Mouse (Mus musculus): ENCODE results near the gene Mrpl50. TPM values are rescaled to one million over a fixed set of nuclear protein-coding genes. Genes with fewer than 3 reads are reported as not detected.

Mrpl50 gene
- polyA plus RNA-seq (2014; fragmentation: Illumina TruSeq; extraction: RNeasy Lipid Tissue Mini Kit (QIAGEN cat#74804); ENCODE audit: low read depth, low replicate concordance) = 84.9 TPM

GRCm38 (mm10) chr4:49520572-49521340 is at the start of gene Mrpl50, which contains the start of gene Zfp189:
Mrpl50 (minus strand) TSS chr4:49521093.
Zfp189 (plus strand) TSS chr4:49521176.

GRCm38 (mm10) chr4:49549383-49549782 is 28.5 kb upstream of the Mrpl50 start, which contains the start of gene Aldob:
Aldob (minus strand) TSS chr4:49549546.

GRCm38 (mm10) chr4:49506386-49506785 is 14.5 kb downstream of the Mrpl50 start, which contains the start of gene Baat:
Baat (minus strand) TSS chr4:49506557.

GRCm38 (mm10) chr4:49473435-49474100 is 47.3 kb downstream of the Mrpl50 start, which contains the start of gene Acnat1:
Acnat1 (minus strand) TSS chr4:49473912.

Other genes starting within 250 kb of the Mrpl50 start
- gene Acnat2, start 112.9 kb downstream of the Mrpl50 start, polyA plus RNA-seq (2014; fragmentation: Illumina TruSeq; extraction: RNeasy Lipid Tissue Mini Kit (QIAGEN cat#74804); ENCODE audit: low read depth, low replicate concordance) = 95.7 TPM
- 68.9 TPM for gene Acnat1, start 47.2 kb downstream of the Mrpl50 start, polyA plus RNA-seq (2014; fragmentation: Illumina TruSeq; extraction: RNeasy Lipid Tissue Mini Kit (QIAGEN cat#74804); ENCODE audit: low read depth, low replicate concordance)
- 510 TPM for gene Baat, start 14.5 kb downstream of the Mrpl50 start, polyA plus RNA-seq (2014; fragmentation: Illumina TruSeq; extraction: RNeasy Lipid Tissue Mini Kit (QIAGEN cat#74804); ENCODE audit: low read depth, low replicate concordance)
- gene Zfp189, start 83 bp upstream of the Mrpl50 start, polyA plus RNA-seq (2014; fragmentation: Illumina TruSeq; extraction: RNeasy Lipid Tissue Mini Kit (QIAGEN cat#74804); ENCODE audit: low read depth, low replicate concordance) = 9.6 TPM
- 3,868 TPM for gene Aldob, start 28.5 kb upstream of the Mrpl50 start, polyA plus RNA-seq (2014; fragmentation: Illumina TruSeq; extraction: RNeasy Lipid Tissue Mini Kit (QIAGEN cat#74804); ENCODE audit: low read depth, low replicate concordance)
- not detected for gene Tmem246, start 76.8 kb upstream of the Mrpl50 start, polyA plus RNA-seq (2014; fragmentation: Illumina TruSeq; extraction: RNeasy Lipid Tissue Mini Kit (QIAGEN cat#74804); ENCODE audit: low read depth, low replicate concordance)
- gene Rnf20, start 110.9 kb upstream of the Mrpl50 start, polyA plus RNA-seq (2014; fragmentation: Illumina TruSeq; extraction: RNeasy Lipid Tissue Mini Kit (QIAGEN cat#74804); ENCODE audit: low read depth, low replicate concordance) = 20.4 TPM
- not detected for gene Ppp3r2, start 160.9 kb upstream of the Mrpl50 start, polyA plus RNA-seq (2014; fragmentation: Illumina TruSeq; extraction: RNeasy Lipid Tissue Mini Kit (QIAGEN cat#74804); ENCODE audit: low read depth, low replicate concordance)

Measured in liver, adult 10 weeks (tissue).